In the genomic region with DNA sequence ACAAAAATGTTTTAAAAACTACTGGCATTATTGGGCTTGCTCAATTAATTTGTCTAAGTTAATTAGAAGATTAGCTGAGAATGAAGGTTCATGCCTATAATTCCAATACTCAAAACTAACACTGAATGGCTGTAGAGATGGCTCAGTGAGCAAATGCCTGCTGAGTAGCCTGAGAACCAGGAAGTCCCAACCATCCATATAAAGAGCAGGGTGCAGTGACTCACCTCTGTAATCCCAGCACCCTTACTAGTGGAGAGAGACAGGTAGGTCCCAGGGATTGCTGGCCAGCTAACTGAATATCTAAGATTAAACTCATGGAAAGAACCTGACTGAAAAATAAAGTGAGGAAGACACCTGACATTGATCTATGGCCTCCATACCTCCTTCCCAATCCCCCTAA, we compare ENCODE assay signal across 20 mouse cellular contexts. TPM values are rescaled to one million over a fixed set of nuclear protein-coding genes. Genes with fewer than 3 reads are reported as not detected.
DNase-seq lines count a peak whose midpoint lies in the region; ATAC-seq and TF ChIP-seq lines count a peak whose summit lies in the region.
"Had no signal": no experiment of that assay in that cellular context is flagged by ENCODE, and none has a peak within 500 bp of the region (broad histone marks: within the 10 kb centered on the region; RNA-seq: fewer than 3 reads in every experiment).

No protein-coding gene starts in this region.

- no peak for TF ChIP-seq CTCF in intestine, postnatal 0 days (IDR thresholded peaks at IDR 0.05; ENCODE audit: low read depth)

- ATAC-seq in intestine, embryonic 14.5 days (replicated peaks; ENCODE audit: low FRiP score, low TSS enrichment, low read depth), result 0 out of 2 replicates have a peak, but pooled peaks have one; percentile 43
- ATAC-seq in intestine, embryonic 15.5 days, result peak; percentile 87
- peak; percentile 81 for ATAC-seq in intestine, postnatal 0 days
- ATAC-seq: forebrain, embryonic 14.5 days; forebrain, embryonic 16.5 days had no signal

- H3K9ac ChIP-seq in intestine, embryonic 14.5 days (ENCODE audit: low read length), result no peak overlapping the region
- no peak overlapping the region for H3K9ac ChIP-seq in intestine, embryonic 15.5 days
- H3K9ac ChIP-seq in intestine, postnatal 0 days (ENCODE audit: low read depth, low read length), result no peak overlapping the region
- H3K9ac ChIP-seq: embryonic facial prominence, embryonic 13.5 days; embryonic facial prominence, embryonic 15.5 days; forebrain, embryonic 12.5 days had no signal

- H3K9me3 ChIP-seq in intestine, embryonic 14.5 days (ENCODE audit: control insufficient read depth, low read length), result no peaks in the 10 kb centered on the region
- no peaks in the 10 kb centered on the region for H3K9me3 ChIP-seq in intestine, embryonic 15.5 days
- no peaks in the 10 kb centered on the region for H3K9me3 ChIP-seq in intestine, postnatal 0 days (ENCODE audit: control insufficient read depth)
- H3K9me3 ChIP-seq: embryonic facial prominence, embryonic 13.5 days; embryonic facial prominence, embryonic 15.5 days; forebrain, embryonic 10.5 days; forebrain, embryonic 12.5 days had no signal

- H3K4me1 ChIP-seq in intestine, embryonic 14.5 days (replicated peaks; ENCODE audit: control insufficient read depth, insufficient read depth, low read length), result no peaks in the 10 kb centered on the region
- H3K4me1 ChIP-seq in intestine, embryonic 15.5 days (replicated peaks), result no peaks in the 10 kb centered on the region
- H3K4me1 ChIP-seq in intestine, postnatal 0 days (replicated peaks; ENCODE audit: control insufficient read depth, insufficient read depth, low read length), result no peaks in the 10 kb centered on the region
- H3K4me1 ChIP-seq: embryonic facial prominence, embryonic 13.5 days; embryonic facial prominence, embryonic 15.5 days; forebrain, embryonic 10.5 days; forebrain, embryonic 12.5 days had no signal

- H3K27ac ChIP-seq in intestine, embryonic 14.5 days (ENCODE audit: low read depth), result no peak overlapping the region
- no peak overlapping the region for H3K27ac ChIP-seq in intestine, embryonic 15.5 days
- peak overlapping the region; percentile 69 for H3K27ac ChIP-seq in intestine, postnatal 0 days (ENCODE audit: low read depth, low read length)
- H3K27ac ChIP-seq: embryonic facial prominence, embryonic 13.5 days; embryonic facial prominence, embryonic 15.5 days; forebrain, embryonic 10.5 days; forebrain, embryonic 12.5 days had no signal

- no peak overlapping the region for H3K4me3 ChIP-seq in intestine, embryonic 14.5 days (ENCODE audit: low read depth, low read length)
- H3K4me3 ChIP-seq in intestine, embryonic 15.5 days (replicated peaks), result no peak overlapping the region
- no peak overlapping the region for H3K4me3 ChIP-seq in intestine, postnatal 0 days (ENCODE audit: low read depth, low read length)
- H3K4me3 ChIP-seq: embryonic facial prominence, embryonic 13.5 days; embryonic facial prominence, embryonic 15.5 days; erythroblast, embryonic 14.5 days; forebrain, embryonic 10.5 days; forebrain, embryonic 12.5 days had no signal

- DNase-seq in intestine, embryonic 14.5 days (ENCODE audit: low spot score), result no peak
- DNase-seq in layer of hippocampus, adult 9-11 months, result no peak
- DNase-seq in kidney, adult 18-20 months, result no peak
- DNase-seq in layer of hippocampus, postnatal 10 days (ENCODE audit: low spot score in 2 of 2), result no peak
- DNase-seq: cerebellum, adult 18-20 months; cerebellum, adult 8-10 months; cerebellum, adult 9-11 months; cerebellum, postnatal 14 days; cerebellum, postnatal 36 days; embryo, embryonic 11 days had no signal

- no peaks in the 10 kb centered on the region for H3K27me3 ChIP-seq in intestine, embryonic 14.5 days (replicated peaks; ENCODE audit: control insufficient read depth, insufficient read depth, low read length)
- H3K27me3 ChIP-seq in intestine, embryonic 15.5 days (replicated peaks), result no peaks in the 10 kb centered on the region
- H3K27me3 ChIP-seq in intestine, postnatal 0 days (replicated peaks; ENCODE audit: control insufficient read depth, insufficient read depth, low read length), result no peaks in the 10 kb centered on the region
- H3K27me3 ChIP-seq: embryonic facial prominence, embryonic 13.5 days; embryonic facial prominence, embryonic 15.5 days; forebrain, embryonic 12.5 days had no signal

- no peak overlapping the region for H3K4me2 ChIP-seq in intestine, embryonic 14.5 days (ENCODE audit: low read length)
- no peak overlapping the region for H3K4me2 ChIP-seq in intestine, embryonic 15.5 days (replicated peaks)
- 0 out of 2 replicates have a peak overlapping the region, but pooled peaks have one; percentile 14 for H3K4me2 ChIP-seq in intestine, postnatal 0 days (replicated peaks; ENCODE audit: low read depth)
- H3K4me2 ChIP-seq: embryonic facial prominence, embryonic 13.5 days; embryonic facial prominence, embryonic 15.5 days; forebrain, embryonic 12.5 days had no signal

- H3K36me3 ChIP-seq in intestine, embryonic 14.5 days (ENCODE audit: control insufficient read depth, insufficient read depth, low read length), result peaks cover 63% of the 10 kb centered on the region
- peaks cover 12% of the 10 kb centered on the region for H3K36me3 ChIP-seq in intestine, embryonic 15.5 days
- peaks cover 37% of the 10 kb centered on the region for H3K36me3 ChIP-seq in intestine, postnatal 0 days (ENCODE audit: control insufficient read depth, insufficient read depth)

RNA-seq across cellular contexts. Expression of gene Chac1, which starts 48.3 kb away (rescaled TPM):
- 1.6 and 1.7 TPM in 2 replicates for polyA plus RNA-seq in intestine, embryonic 14.5 days (2014; fragmentation: Nextera tagmentation; extraction: Ambion mirVana)
- polyA plus RNA-seq in intestine, embryonic 15.5 days (2015; fragmentation: Nextera tagmentation; extraction: Ambion mirVana), result 2.3 and 2.7 TPM in 2 replicates
- polyA plus RNA-seq in intestine, postnatal 0 days (2015; fragmentation: Nextera tagmentation; extraction: Ambion mirVana), result 1.1 and 1.4 TPM in 2 replicates
- 1 to 10 TPM; 7.6 to 7.8 TPM for total RNA-seq in layer of hippocampus, postnatal 10 days (2021)
- total RNA-seq: common myeloid progenitor, adult 5-6 weeks had no signal
